Mouse (Mus musculus): ENCODE measurements around the gene Olfr332.

GRCm38 (mm10) chr11:58452759-58453158, 39.6 kb downstream of the Olfr332 start, which contains the start of gene Lypd9:
- TF ChIP-seq EP300 (IDR thresholded peaks at IDR 0.05; ENCODE audit: insufficient read depth, low read depth, low read length) (no peak), CTCF (IDR thresholded peaks at IDR 0.05; ENCODE audit: low read depth, low read length) (no peak), POLR2A (IDR thresholded peaks at IDR 0.05; ENCODE audit: insufficient read depth, low read length) (no peak)
